Mouse (Mus musculus) adrenal gland, adult 2 months (tissue): ENCODE data around the gene Dapk2. TPM values are rescaled to one million over a fixed set of nuclear protein-coding genes. Genes with fewer than 3 reads are reported as not detected.

ENCODE experiments used
- DNase-seq: peaks from one replicate; pipeline ENCODE4 v3.0.0; 2021
- polyA plus RNA-seq: library from polyadenylated mRNA; depleted of rRNA; stranded (reverse); fragments of >200 nt; gene quantifications from 2 replicates; pipeline ENCODE4 v1.2.3, GENCODE M21; 2012
- total RNA-seq, 2 experiments: library from RNA; stranded (reverse); gene quantifications; 2 replicates each; pipeline ENCODE4 v1.2.3; 2021

Dapk2 gene
- total and polyA plus RNA-seq, 3 experiments: 1.4 to 9.7 (median 4.5) TPM

GRCm38 (mm10) chr9:66231820-66232479, 73.9 kb downstream of the Dapk2 start:
- DNase-seq: no peak

- DNase-seq: no peak
Measured at GRCm38 (mm10) chr9:66236615-66237014, 78.6 kb downstream of the Dapk2 start.

- no peak for DNase-seq
Measured at GRCm38 (mm10) chr9:66237742-66238141, 79.7 kb downstream of the Dapk2 start.

- no peak for DNase-seq
Measured at GRCm38 (mm10) chr9:66239173-66239572, 81.2 kb downstream of the Dapk2 start.

GRCm38 (mm10) chr9:66239691-66240090, 81.7 kb downstream of the Dapk2 start:
- no peak for DNase-seq

GRCm38 (mm10) chr9:66240493-66240892, 82.5 kb downstream of the Dapk2 start:
- DNase-seq: no peak

GRCm38 (mm10) chr9:66240991-66241390, 83.0 kb downstream of the Dapk2 start:
- DNase-seq: no peak

GRCm38 (mm10) chr9:66241722-66242121, 83.7 kb downstream of the Dapk2 start:
- no peak for DNase-seq

- DNase-seq: no peak
Measured at GRCm38 (mm10) chr9:66243240-66243639, 85.2 kb downstream of the Dapk2 start.

- no peak for DNase-seq
Measured at GRCm38 (mm10) chr9:66244079-66244478, 86.1 kb downstream of the Dapk2 start.

GRCm38 (mm10) chr9:66245707-66246106, 87.7 kb downstream of the Dapk2 start:
- no peak for DNase-seq

GRCm38 (mm10) chr9:66249281-66249680, 91.3 kb downstream of the Dapk2 start:
- DNase-seq: no peak

GRCm38 (mm10) chr9:66251159-66251691, 93.2 kb downstream of the Dapk2 start:
- no peak for DNase-seq

- no peak for DNase-seq
Measured at GRCm38 (mm10) chr9:66261741-66262140, 103.7 kb downstream of the Dapk2 start.

- DNase-seq: no peak
Measured at GRCm38 (mm10) chr9:66263701-66264100, 105.7 kb downstream of the Dapk2 start.

GRCm38 (mm10) chr9:66265645-66266044, 107.6 kb downstream of the Dapk2 start:
- DNase-seq: no peak

GRCm38 (mm10) chr9:66266237-66267170, 108.5 kb downstream of the Dapk2 start:
- DNase-seq: peak; percentile 67

GRCm38 (mm10) chr9:66268804-66269203, 110.8 kb downstream of the Dapk2 start:
- DNase-seq: no peak

GRCm38 (mm10) chr9:66270038-66270437, 112.0 kb downstream of the Dapk2 start:
- DNase-seq: peak; percentile 26

- no peak for DNase-seq
Measured at GRCm38 (mm10) chr9:66271726-66272125, 113.7 kb downstream of the Dapk2 start.

GRCm38 (mm10) chr9:66273632-66274031, 115.6 kb downstream of the Dapk2 start:
- DNase-seq: no peak

GRCm38 (mm10) chr9:66274657-66275056, 116.6 kb downstream of the Dapk2 start:
- DNase-seq: no peak
